Mouse (Mus musculus) B cell, adult 2 months (primary cell): Measurements from ENCODE around the gene Mus81.
"Not testable (repeated sequence)": the region's sequence is repeated elsewhere in the genome, so short reads cannot be mapped to it uniquely, and the experiment has no call there.

ENCODE experiments used
- DNase-seq, 2 experiments: peaks; one replicate each; pipeline ENCODE4 v3.0.0; 2022

Mus81 gene

DNA sequence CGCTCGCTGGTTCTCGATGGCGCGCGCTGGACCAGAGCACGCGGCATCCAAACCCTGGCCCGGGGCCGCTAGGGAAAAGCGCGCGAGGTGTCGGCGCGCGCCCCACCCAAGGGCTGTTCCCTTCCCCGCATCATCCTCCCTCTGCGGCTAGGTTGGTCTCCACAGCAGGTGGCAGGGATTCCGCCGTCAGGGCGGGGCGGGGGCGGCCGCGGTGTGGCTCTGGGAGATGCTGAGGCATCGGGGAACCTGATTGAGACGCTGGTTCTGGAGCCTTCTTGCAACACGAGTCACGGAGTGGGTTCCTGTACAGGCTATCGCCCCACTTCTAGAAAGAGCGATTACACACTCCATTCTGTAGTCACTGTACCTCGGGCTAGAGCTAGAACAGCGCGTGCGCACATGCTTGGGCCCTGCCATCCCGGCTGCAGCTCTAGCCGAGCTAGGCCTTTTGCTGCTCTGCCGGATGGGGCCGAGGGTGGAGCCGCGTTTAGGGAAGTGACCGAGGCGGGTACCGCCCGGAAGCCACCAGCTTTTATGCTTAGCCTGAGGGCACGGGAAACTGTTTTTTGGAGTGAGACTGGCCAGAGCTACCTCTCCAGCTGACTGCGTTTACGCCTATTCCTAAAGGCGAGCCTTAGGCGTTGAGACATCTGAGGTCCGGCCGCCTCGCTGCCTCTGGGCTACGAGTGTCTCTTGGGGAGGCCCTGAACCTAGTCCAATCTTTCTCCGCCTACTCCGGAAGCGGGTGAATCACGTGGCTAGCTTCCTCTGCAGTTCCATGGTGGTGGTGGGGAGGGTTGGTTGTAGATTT lies 2.9 kb upstream of the Mus81 start:
- peak; percentile 91 for DNase-seq

DNA sequence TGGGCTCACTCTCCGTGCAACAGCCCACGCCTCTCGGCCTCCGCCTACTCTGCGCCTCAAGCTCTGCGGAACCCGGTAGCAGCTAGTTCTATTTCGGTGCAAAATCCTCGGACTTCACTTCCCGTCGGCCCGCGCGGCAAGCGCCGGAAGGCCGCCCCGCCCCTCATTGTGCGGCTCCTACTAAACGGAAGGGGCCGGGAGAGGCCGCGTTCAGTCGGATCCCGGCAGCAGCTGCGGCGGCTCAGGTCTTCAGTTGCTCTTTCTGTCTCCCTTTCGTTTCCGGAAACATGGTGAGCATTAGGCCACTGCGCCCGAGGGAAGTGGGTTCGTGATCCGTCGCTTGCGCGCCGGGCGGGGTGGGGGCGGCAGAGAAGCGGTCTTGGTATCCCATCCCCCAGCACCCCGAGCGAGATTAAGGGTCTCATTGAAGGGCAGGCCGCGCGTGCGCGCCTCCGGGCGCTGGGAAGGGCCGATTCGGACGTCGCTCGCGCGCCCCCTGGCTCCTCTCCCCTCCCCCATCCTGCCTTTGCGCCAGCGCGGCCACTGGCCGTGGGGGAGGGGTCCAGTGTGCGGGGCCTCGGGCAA lies 2.2 kb upstream of the Mus81 start, which contains the start of gene Cfl1:
TSS of gene Cfl1 (plus strand) at position 143 of the 585 bp plus-strand sequence.
- peak; percentile 94 to 95 for DNase-seq

DNA sequence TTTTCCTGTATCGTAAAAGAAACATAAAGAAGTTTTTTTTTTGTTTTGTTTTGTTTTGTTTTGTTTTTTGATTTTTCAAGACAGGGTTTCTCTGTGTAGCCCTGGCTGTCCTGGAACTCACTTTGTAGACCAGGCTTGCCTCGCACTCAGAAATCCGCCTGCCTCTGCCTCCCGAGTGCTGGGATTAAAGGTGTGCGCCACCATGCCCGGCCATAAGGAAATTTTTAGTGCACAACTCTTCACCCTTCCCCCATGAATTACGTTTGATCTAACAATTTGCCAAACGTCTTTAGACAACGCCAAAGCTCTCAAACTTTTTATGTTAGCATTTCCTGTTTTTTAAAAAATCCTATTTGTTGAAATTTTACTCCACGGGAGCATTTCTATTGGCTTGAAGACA lies 1.5 kb upstream of the Mus81 start:
- not testable (repeated sequence) for DNase-seq

DNA sequence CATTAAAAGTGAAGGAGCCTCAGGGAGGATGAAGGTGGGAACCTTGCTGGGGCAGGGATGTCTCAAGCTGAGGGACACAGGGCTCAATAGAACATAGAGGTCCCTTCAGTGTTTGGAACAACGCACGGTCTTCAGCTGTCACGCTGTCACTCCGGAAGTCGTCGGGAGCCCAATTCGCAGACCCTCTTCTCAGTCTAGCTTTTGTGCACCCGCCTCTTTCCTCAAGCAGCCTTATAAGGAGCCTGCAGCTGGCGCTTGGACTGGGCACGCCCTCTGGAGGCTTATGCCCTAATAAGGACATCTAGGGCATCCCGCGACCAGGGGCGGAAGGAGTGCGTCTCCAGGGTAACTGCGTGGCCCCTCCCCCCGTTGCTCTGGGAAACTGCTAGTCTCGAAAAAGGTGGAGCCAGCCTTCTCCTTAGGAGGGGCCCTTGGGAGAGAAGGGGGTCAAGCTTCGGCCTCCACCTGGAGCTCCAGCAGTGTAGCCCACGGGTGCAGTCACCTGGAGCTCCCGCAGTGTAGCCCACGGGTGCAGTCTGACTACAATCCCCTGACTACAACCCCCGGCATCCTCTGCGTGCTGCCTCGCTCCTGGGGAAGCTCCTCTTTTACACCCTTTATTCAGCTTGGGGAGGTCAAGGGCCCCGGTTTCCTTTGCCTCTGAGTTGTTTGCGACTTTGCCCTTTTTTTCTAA lies 823 bp upstream of the Mus81 start:
- DNase-seq = peak; percentile 95 to 96

DNA sequence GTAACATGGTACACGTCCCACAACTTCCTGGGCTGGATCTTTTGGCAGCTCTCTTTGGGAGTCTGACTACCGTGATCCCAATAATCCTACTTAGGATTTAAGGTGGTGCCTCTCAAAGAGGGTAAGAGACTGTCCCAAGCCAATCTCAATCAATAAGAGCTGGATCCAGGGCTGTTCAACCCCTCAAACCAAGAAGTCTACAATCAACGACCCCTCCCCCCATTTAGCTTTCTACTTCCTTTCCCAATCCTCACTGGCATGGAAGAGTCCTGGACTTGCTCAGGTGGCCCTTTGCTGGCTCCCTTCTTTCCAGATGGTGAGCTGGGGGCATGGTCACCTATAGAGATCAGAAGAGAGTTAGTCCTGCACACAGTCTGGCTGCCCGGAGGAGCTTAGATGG lies 1.4 kb downstream of the Mus81 start:
- DNase-seq = no peak

DNA sequence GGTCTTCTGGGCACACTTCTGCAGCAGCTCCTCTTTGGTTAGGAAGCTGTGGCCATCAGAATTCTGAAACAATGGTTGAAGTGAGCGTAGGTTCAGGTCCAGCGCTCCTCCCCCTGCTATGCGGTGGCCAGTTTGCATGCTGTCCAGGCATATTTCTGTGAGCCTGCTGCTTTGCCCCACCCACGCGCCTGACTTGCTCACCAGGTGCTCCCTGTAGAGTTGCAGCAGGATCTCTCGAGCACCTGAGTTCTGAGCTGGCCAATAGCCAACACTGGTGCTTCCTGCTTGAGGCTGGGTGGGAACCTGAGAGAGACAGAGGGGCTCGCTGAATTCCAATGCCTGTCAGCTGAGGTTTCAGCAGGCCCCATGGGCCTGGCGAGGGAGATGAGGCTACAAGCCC lies 1.9 kb downstream of the Mus81 start:
- no peak for DNase-seq

DNA sequence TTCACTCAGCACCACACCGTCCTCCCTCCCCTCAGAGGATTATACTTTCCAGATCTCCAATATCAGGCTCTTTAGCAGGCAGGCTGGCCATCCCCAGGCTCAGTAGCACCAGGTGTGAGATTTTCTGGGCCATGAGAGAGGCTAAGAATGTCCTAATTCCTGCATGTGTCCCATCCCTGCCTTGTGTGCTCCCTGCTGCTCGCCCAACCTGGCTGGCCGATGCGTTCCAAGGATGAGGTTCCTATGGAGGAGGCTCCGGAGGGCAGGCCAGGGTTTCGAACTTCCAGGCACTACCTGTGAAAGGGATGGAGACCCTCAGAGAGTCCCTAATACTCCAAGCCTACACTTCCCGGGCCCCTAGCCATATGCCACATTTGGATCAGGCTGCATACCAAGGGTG lies 2.4 kb downstream of the Mus81 start:
- DNase-seq = no peak

DNA sequence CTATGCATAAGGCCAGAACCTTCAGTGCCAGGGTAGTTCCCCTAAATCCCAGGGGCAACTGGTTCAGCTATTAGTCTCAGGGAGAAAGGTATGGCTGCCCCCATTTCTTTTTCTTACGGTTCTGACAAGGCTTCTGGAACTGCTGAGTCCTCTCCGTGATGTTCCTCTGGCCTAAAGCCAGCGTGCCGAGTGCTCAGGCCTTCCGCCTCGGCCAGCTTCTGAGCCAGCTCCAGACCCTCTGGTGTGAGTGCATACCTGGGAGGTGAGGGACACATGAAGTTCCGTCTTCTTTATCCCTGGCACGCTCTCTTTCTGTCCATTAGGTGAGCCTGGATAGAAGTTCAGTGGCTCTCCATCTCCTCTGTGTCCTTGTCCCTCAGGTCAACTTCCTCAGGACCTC lies 2.8 kb downstream of the Mus81 start:
- no peak for DNase-seq

DNA sequence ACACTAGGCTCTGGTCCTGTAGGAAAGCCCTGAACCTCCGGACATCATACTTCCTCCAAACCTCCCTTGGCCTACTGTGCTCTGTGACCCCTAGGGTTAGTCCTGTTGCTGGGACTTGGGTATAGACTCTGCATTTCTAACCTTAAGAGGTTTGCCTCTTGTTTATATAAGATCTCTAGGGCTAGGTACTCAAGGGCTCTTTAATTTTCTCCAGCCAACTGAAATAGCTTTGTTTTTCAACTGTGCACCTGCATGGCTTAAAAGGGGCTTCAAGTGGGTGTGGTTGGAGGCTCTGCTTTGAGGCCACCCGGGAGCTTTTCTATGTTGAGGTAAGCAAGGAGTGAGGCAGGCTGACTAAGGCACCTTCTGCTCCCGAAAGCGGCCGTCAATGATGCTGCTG lies 3.7 kb downstream of the Mus81 start:
- no peak for DNase-seq

DNA sequence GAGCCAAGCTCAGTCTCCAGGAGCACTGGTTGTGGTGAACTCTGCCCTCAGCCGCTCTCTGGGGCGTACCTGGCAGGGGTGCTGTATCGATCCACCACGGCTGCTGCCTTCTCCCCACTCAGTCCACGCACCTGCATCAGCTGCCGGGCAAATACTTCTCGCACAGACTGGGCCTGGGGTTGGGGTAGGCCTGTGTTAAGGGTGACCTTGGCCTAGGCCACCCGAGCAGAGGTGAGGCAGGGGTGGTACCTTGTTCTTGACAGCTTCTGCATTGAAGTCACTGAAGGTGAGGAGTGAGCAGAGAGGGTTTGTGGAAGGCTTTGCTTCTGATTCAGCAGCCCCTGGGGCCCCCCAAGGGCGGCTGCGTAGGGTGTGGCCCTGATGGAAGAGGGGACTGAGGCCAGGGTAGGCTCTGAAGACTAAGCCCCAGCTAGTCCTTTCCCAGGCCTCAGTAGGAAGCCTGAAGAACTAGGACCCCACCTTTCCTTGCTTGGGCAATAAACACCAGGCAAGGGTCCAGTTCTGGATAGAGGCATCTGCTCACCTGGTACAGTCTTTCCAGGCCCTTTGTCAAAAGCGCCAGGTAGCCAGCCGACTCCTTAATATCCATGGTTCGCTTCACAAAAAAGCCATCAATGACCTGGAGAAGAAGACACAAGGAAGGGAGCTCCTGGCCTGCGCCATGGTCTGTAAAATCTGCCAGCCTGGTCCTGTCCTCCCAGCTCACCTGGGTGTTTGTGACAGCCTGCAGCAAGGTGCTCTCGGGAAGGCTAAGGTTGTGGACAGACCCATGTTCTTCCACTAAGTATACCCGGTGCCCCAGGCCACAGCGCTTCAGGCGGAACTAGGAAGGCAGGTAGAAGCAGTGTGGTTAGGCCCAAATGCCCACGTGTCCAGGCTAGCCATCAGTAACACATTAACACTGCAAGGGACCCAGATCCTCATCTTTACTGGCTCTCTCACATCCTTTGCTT lies 4.5 kb downstream of the Mus81 start:
- DNase-seq = no peak

DNA sequence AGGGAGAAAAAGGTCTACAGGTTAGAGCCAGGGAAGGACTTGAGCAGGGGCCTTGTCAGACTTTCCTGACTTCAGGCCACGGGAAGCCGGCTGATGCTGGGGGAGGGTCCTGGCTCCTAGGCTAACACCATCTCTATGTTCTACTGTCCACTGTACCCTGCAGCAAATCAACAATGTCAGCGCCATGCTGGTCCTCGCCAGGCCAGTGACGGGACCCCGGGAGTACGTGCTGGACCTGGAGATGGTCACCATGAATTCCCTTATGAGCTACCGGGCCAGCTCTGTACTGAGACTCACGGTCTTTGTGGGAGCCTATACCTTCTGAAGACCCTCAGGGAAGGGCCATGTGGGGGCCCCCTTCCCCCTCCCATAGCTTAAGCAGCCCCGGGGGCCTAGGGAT lies 6.8 kb downstream of the Mus81 start:
- DNase-seq = no peak

DNA sequence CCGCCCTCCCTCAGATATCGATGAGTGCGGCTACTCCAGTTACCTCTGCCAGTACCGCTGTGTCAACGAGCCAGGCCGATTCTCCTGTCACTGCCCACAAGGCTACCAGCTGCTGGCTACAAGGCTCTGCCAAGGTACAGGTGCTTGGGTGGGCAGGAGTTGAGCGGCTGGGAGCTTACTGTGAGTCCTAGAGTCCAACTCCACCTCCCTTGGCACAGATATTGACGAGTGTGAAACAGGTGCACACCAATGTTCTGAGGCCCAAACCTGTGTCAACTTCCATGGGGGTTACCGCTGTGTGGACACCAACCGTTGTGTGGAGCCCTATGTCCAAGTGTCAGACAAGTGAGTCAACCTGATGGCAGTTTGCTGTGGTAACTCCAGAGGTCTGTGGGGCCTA lies 8.2 kb downstream of the Mus81 start:
- no peak for DNase-seq

DNA sequence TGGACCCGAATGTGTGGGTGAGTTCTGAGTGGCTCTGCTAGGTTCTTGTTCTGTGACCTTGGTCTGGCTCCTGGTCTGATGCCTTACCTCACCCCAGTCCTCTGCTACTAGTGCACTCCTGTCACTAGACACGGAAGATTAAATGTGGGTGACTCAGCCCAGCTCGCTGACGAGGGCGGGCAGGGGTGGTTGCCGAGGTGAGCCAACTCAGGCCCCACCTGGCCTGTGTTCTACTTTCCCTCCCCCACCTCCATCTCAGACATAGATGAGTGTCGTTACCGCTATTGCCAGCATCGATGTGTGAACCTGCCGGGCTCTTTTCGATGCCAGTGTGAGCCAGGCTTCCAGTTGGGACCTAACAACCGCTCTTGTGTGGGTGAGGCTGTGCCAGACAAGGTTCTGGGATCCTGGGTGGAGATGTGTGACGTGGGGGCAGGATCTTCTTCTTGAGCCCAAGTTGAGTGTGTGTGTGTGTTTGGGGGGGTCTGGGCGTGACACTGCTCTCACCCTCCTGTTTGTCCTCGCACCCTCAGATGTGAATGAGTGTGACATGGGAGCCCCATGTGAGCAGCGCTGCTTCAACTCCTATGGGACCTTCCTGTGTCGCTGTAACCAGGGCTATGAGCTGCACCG lies 10.4 kb downstream of the Mus81 start:
- DNase-seq = no peak

DNA sequence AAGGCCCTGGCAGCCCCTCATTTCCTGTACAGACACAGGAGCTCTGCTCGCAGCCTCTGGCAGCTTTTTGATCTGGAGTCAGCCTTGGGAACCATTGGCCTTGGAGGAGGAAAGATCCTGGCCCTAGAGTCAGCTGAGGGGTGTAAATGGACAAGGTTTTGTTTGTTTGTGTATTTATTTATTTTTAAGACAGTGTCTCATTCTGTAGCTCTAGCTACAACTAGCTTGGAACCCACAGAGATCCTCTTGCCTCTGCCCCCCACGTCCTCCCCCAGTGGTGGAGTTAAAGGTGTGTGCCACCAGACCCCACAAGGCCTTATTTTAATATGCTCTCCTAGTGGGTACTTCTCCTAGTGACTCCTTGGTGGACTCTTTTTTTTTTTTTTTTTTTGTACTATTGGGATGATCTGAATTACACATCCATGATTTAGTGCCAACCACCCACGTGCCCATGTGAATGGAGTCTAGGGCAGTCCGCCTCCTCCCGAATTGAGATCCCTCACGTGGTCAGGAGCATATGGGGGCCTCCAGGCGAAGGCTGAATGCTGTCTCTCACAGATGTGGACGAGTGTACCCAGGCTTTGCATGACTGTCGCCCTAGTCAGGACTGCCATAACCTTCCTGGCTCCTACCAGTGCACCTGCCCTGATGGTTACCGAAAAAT lies 11.1 kb downstream of the Mus81 start:
- no peak for DNase-seq

DNA sequence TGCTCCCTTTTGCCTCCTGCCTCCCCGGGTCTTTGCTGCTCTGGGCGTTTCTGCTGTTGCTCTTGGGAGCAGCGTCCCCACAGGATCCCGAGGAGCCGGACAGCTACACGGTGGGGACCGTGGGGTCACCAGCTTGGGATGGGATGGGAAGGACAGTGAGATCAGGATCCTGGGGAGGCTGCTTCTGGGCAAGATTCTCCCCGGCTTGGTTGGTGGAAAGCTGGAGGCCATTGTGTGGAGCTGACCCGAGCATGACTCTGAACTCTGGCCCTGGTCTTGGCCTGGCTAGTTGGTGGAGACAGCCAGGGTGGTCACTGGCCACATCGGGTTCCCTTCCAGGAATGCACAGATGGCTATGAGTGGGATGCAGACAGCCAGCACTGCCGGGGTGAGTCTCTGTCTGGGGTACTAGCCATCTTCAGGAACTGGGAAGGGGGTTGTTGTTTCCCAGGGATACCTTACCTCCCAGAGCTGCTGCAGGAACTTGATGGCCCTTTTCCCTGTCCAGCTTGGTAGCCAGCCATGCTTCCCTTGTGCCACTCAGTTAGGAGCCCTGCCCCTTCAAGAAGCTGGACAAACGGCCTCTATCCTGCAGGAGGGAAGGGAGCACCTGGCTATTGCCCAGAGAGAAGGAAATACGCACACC lies 13.0 kb downstream of the Mus81 start:
- DNase-seq = no peak

DNA sequence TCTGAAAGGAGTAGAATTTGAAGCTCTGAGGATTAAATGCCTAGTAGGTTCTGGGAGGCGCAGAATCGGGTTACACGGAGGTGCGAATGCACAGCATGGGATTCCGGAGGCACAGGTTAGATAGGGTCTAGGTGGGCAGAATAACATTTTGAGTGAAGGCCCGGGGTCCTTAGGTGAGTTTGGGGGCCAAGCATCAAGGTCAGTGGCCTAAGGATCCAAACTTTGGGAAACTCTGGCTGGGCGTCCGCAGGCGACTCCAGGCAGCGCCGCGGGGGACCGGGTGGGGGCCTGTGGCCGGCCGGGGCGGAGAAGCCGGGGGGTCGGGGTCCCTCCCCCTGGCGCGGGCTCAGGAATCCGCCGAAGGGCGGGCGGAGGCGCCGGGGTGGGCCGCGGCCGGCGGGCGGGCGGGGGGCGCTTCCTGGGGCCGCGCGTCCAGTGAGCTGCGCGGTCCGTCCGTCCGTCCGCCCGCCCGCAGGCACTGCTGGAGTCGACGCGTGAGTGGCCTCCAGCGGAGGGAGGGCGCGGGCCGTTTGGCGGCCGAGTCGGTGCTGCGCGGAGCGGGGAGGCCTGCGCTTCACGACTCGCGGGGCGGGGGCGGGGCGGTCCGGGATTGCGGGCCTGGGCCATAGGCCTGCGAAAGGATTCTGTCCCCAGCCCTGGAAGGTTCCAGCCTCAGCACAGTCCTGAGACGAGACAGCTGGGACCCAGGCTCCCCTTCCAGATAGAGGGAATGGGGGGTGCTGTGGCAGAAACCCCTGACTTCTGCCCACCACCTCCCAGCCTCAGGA lies 13.7 kb downstream of the Mus81 start:
- DNase-seq = no peak

DNA sequence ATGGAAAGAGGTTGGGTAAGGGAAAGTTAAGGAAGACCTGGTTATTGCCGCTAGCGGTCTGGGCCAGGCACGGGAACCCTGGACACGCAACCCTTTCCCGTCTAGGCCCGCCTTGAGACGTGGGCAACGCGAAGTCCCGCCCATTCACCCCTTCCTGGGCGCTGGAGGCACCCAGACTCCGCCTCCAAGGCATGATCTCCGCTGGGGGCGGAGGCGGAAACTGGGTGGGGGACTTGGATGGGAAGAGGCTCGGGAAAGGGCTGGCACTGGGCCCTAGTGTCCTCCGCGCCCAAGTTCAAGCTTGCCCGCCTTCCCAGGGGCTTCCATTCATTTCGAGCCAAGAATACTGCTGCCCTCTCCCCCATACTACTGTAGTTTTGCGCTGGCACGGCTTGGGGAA lies 14.5 kb downstream of the Mus81 start, which contains the start of gene Efemp2:
TSS of gene Efemp2 (plus strand) at position 235 of the 400 bp plus-strand sequence.
- no peak for DNase-seq

DNA sequence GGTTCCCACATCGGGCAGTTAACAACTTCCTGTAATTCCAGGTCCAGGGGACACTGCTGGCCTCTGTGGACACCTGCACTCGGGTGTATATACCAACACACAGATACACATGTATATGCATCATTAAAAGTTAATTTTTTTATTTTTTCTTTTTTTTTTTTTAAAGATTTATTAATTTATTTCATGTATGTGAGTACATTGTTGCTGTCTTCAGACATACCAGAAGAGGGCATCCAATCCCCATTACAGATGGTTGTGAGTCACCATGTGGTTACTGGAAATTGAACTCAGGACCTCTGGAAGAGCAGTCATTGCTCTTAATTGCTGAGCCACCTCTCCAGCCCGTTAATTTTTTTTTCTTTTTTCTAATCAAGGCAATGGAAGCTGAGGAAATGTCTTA lies 15.3 kb downstream of the Mus81 start:
- no peak for DNase-seq

DNA sequence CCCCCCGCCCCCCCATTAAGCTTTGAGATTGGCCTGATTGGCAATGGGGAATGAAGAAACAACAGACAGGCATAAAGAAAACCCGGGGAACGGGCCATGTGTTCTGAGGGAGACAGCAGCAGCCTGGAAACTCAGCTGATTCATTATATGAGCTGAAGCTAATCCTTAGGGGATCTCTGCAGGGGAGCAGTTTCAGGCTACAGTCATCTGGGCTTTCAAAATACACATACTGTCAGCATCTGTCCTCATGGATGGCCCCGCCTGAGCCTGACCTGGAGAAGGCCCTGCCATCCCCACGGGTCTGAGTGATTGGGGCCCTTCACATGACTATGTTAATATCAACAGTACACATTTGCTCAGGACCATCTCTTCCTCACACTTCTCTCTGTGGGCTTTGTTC lies 16.4 kb downstream of the Mus81 start:
- DNase-seq = no peak

DNA sequence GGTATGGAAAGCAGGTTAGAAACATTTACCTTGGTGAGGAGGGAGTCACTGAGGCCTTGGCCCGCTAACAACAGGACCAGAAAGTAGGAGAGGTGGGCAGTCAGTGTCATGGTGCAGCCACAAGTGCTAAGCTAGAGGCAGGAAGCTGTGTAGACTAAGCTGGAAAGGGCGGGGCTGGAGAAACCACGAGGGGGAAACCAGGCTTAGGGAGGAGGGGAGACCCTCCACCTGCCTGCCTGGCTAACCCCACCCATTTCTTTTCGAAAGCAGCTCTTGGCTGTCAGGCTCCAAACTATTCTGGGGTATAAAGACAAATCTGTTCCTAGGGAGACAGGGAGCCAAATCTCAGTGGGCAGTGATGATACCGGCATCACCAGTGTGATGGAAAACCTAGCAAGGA lies 19.8 kb downstream of the Mus81 start, which contains the start of gene Ctsw:
TSS of gene Ctsw (minus strand) at position 134 of the 400 bp plus-strand sequence.
- DNase-seq = no peak
